Mouse (Mus musculus) ovary, postnatal 14 days (tissue): Measurements from ENCODE around the gene Siglecf.
A peak's percentile ranks its signal among the peaks of the same experiment; 100 is the strongest.
"Not testable (repeated sequence)": the region's sequence is repeated elsewhere in the genome, so short reads cannot be mapped to it uniquely, and the experiment has no call there.

Experiments used
- DNase-seq: peaks from one replicate; pipeline ENCODE4 v3.0.0; 2022; ENCODE audit warnings: low spot score

Siglecf gene

DNA sequence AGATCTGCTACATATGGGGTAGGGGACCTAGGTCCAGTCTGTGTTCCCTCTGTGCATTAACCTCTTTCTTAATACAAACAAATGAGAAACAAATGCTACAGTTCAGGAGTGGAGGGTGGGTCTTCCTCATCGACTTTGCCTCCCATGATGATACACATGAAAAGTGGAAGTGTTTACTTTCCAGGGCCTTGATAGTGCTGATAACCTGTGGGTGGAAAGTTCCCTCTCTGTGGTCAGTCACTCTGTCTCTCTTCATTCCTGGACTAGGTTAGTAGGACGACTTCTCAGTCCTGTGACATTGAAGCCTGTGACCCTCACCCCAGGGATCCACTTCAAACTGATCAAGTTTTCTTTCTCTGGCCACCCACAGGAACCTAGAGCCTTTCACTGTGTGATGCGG, at the start of gene Siglecf:
Siglecf (plus strand) TSS at position 188 of the 400 bp plus-strand sequence.
- DNase-seq, result no peak

DNA sequence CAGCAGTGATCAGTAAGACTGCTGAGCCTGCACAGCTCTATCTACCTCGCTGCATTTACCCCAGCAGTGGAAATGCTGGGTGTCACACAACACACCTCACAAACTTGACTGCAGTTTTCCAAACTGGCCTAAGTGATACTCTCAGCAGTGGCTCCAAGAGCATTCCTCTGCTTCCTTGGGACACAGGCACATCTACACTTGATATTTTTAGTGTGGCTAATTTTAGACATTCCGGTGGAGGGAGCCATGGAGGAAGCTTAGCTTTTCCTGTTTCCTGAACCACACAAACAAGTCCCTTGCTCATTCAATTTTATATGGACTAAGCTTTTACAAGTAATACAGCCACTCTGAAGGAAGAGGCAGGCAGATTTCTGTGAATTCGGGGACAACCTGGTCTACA, 45.9 kb upstream of the Siglecf start:
- no peak for DNase-seq

DNA sequence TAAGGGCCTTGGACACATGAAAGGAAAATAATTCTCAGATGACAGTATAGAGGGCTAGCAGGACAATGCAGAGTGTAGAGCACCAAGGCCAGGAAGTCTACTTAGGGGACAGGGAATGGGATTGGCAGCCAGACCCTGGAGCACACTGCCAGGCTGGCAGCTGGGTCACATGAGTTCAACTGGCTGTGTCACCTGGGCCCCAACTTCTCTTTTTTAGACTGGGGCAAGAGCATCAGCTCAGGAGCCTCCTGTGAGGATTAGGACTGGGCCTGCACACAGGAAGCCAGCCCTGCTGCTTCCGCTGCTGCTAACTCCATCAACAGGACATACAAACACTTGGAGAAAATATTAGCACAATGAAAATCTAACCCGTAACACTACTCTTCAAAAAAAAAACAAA, 42.1 kb upstream of the Siglecf start:
- no peak for DNase-seq

DNA sequence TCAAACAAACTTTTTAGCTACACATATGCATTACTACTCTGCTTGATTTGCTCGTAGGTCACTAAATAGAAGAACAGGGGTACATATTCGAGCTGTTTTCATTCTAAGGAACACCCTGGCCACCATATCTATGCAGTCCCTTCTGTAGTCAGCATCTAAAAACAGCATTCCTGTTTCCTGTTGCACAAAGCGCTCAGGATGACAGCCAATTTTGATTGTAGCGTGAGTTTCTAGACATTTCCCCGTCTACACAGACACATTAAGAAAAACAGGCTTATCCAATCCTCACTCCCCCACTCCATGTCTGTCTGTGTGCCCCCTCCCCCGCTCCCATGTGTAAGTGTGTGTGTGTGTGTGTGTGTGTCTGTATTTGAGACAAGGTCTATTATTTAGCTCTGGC, 39.5 kb upstream of the Siglecf start:
- no peak for DNase-seq

DNA sequence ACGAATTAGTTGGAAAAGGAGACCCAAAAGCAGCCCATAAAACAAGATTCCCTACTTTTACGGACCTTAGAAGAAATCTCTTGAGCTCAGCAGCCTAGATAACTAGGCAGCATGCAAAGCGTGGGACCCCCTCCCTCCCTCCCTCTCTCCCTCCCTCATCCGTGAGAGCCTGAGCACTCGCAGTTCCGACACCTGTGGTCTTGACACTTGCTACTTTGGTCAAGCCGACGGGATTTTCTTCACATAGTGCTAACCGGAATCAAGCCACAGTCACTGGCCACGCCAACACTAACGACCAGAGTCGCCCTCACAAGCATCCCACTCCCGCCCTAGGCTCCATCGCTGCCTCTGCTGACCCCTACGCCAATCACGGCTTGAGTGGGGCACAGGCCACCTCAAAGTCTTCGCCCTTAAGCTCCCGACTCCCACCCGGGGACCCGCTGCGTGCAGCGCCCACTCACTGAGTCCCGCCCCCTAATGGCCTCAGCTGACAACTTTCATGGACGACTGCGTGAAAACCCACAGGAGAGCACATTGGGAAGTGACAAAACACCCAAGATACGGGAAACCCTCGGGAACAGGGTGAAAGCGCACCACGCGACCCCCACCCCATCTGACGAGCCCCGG, 38.6 kb upstream of the Siglecf start:
- no peak for DNase-seq

DNA sequence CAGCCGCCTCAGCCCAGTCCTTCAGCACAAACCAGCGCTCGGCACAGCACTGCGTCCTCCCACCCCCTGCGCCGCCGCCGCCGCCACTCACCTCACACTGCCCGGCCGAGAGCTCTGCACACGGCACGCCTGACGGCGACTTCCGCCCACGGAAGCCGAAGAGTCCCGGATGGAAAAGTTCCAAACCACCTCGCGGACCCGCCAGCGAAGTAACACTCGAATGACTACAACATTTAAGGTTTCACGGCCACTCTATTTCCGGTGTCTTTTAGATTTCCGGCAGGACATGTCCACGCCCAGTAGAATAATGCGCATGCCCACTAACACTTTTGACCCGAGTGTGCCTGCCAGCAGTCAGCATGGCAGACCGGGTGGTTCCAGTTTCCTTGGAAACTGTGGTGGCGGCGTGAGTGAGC, 38.1 kb upstream of the Siglecf start, which contains the start of gene Zfp715:
Zfp715 (minus strand) TSS at position 282 of the 416 bp plus-strand sequence.
- peak; percentile 88 for DNase-seq

DNA sequence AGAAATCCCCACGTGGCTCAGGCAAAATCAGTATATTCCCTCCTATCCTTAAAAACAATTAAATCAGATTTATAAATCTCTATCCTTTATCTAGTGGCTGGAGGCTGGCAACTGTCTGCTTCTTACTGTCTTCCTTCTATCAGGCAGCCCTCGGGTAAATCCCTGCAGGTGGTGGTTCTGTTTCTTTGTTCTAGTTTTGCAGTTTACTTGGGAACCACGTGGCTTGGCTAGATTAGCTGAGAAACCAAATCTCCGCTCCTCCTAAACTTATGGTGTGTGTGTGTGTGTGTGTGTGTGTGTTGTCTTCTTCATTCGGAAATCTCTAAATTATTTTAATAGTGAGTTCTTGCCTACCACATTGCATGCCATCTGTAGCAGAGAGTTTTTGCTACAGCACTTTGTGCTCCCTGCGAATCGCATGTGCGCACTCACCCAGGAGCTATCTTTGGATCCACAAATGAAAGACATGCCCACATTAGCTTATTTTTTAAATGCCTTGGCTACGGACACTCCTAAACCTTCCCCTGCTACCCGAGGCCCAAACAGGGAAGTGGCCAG, 24.8 kb upstream of the Siglecf start:
- no peak for DNase-seq

DNA sequence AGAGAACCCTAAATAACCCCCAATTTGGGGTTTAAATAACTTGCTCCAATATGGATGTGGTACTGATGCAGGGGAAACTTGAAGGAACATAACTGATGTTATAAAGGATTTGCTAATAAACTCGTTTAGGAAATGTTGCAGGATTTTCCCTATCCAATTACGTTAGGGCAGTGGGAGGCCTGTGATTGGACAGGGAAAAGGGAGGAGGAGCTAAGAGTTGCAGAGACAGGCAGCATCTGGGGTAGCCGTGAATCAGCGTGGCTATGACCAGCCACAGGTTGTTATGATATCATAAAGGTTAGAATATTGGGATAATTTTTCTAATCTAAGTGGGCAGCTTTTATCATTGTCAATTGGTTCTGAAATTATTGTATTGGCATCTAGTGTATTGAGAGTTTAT, 23.0 kb upstream of the Siglecf start:
- no peak for DNase-seq

DNA sequence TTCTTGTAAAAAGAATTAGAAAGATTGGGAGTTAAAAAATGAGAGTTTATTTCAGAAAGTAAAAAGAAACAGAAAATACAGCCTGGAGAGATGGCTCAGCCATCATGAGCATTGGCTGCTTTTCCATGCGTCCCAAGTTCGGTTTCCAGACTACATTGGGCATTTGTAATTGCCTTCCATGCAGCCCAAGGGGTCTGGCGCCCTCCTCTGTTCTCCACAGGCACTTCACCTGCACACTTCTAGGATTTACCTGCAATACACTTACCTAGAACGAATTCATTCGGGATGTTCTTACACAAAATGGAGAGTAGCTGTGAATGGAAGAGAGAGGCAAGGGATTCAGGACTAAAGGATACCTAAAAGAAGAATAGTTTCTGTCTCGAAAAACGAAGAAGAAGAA, 17.9 kb upstream of the Siglecf start:
- peak; percentile 6 for DNase-seq

DNA sequence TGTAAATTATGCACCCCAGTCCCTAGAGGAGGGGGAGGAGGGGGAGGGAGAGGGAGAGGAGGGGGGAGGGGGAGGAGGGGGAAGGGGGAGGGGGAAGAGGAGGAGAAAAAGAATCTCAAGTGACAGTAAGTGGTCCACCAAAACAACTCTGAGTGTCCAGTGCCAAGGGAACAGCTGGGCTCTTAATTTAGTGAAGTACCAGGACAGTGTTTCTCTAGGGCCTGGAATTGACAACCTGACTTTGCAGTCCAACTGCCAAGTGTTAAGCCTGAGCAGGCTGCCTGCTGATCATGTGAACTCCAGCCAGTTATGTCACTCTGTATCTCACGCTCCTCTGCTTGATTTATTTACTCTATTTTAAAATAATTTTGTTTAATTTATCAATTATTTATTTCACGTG, 17.2 kb upstream of the Siglecf start:
- no peak for DNase-seq

DNA sequence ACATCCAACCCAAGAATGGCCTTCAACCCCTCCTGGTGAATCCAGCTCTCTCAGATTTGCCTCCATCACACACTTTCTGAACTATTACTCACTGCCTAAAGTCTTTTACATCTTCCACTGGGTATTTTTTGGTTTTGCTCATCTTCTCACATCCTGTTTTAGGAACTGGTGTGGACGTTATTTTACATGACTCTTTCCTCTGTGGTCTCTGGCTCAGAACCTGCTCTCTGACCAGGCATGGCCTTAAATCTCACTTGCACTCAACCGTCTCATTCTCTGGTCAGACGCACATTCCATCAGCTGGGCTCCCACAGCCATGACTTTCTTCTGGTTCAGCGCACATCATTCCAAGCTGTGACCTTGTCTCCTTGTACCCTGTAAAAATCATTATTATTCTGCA, 10.4 kb upstream of the Siglecf start:
- no peak for DNase-seq

DNA sequence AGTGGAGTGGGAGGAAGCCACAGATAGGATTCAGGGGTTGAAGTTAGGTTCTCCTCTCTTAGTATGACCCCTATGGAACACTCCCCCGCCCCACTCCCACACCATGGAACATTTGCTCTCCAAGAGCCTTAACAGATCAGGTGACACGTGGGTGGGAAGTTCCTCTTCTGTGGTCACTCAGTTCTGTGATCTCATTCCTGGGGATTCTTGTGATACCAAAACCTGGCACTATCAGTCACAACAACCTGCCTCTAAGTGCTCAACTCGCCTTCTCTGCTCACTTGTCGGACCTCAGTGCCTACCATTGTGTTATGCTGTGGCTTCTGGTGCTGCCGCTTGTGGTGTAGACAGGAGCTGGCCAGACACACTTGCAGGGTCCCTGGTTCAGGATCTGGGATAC, 8.0 kb upstream of the Siglecf start:
- DNase-seq, result no peak

DNA sequence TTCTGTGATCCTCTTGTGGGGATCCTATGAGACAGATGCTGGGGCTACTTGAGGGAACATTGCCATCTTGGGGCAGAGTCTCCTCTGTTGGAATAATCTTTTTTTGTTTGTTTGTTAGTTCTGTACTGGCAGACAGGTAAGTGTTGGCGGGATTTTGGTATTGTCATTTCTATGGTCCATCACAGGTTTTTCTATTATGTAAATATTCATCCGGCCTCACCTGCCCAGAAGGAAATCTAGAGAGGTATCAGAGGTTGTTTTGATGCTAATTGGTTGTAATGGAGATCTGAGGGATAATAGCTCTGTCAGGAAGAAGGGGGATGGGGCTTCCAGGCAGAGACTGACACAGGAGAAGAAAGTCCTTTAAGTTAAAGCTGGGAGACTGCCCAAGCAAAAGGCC, 7.1 kb upstream of the Siglecf start:
- DNase-seq, result no peak

DNA sequence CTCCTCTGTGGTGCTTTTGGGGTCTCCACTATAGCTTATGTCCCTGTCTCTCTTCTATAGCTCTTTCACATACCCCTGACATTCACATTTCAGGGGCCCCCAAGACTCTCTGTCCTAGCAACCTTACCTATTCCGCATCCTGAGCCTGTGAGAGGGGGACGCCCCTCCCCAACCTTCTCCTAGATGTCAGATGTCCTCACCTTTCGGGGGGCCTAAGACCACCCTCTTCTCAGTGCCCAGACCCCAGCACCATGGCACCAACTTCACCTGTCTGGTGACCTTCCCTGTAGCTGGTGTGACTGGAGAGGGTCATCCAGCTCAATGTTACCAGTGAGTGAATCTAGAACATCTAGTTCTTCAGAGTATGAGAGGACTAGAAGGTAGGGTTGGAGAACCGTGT, 6.7 kb upstream of the Siglecf start:
- DNase-seq, result no peak

DNA sequence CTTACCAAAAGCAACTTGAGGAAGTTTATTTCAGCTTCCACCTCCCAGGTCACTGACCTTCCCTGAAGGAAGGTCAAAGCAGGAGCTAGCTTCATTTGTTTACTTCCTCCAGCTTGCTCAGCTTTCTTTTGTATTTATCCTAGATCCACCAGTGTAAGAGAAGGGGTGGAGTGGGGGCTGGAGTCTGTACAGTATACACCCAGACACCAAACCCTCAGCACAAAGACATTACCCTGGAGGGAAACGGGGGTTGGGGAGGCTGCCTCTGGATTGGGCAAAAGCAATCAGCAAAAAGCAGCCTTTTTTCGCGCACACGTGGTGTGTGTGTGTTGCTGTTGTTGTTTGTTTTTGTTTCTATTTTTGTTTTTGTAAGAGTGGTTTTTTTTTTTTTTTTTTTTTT, 5.0 kb upstream of the Siglecf start:
- DNase-seq, result no peak

DNA sequence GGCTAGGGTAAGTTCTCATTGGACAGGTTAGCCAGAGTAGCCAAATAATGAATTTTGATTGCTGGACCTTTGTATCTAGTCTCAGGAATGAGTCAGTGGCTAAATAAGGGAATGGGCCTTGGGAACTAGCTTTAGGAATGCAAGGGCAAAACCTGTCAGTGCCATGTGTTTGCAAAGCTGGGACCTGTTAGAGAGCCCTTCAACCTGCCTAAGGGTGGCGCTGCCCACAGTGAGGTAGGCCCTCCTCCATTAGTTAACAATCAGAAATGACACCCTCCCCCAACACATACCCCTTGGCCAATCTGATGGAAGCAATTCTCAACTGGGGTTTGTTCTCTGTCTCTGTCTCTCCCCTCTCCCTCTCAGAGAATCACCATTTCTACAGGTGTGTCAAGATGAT, 4.6 kb upstream of the Siglecf start:
- DNase-seq, result no peak

DNA sequence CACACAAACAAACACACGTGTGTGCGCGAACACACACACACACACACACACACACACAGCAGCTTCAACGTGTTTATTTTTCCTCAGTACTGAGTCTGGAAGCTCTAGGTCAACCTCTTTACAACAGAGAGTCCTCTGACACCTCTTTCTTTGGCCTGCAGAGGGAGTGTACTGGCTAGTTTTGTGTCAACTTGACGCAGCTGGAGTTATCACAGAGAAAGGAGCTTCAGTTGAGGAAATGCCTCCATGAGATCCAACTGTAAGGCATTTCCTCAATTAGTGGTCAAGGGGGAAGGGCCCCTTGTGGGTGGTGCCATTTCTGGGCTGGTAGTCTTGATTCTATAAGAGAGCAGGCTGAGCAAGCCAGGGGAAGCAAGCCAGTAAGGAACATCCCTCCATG, 1.5 kb upstream of the Siglecf start:
- DNase-seq, result not testable (repeated sequence)

DNA sequence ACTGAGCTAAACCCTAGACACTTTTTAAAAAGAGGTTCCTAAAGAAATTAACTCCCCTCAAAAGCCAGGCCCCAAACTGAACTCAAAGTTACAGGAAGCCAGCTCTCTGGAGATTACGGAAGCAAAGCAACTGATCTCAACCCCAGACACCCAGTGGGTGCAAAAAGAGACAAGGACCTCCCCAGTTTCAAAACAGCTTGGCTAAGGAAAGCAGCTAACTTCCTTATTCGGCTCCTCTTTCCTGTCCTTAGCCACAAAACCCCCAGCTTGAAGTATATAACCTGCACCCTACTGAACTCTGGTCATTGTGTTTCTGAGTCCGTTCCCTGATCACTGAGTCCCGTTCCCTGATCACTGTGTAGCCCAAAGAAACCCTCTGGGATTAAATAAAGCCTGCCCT, 2.0 kb downstream of the Siglecf start:
- no peak for DNase-seq

DNA sequence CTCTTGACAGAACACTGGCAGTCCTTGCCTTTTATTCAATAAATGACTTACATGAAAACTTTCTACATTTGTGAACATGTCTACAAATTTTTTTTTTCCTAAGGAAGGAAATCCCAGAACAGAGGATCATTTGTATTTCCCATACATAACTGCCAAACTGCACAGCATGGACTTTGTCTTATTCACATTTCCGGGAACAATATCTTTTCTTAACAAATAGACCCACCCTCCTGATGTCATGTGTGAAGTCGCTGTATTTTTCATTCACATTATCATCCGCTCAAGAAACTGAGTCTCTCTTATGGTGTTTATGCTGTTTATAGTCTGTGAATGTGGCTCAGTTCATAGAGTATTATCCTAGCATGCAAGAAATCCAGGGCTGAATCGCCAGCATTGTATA, 2.6 kb downstream of the Siglecf start:
- no peak for DNase-seq

DNA sequence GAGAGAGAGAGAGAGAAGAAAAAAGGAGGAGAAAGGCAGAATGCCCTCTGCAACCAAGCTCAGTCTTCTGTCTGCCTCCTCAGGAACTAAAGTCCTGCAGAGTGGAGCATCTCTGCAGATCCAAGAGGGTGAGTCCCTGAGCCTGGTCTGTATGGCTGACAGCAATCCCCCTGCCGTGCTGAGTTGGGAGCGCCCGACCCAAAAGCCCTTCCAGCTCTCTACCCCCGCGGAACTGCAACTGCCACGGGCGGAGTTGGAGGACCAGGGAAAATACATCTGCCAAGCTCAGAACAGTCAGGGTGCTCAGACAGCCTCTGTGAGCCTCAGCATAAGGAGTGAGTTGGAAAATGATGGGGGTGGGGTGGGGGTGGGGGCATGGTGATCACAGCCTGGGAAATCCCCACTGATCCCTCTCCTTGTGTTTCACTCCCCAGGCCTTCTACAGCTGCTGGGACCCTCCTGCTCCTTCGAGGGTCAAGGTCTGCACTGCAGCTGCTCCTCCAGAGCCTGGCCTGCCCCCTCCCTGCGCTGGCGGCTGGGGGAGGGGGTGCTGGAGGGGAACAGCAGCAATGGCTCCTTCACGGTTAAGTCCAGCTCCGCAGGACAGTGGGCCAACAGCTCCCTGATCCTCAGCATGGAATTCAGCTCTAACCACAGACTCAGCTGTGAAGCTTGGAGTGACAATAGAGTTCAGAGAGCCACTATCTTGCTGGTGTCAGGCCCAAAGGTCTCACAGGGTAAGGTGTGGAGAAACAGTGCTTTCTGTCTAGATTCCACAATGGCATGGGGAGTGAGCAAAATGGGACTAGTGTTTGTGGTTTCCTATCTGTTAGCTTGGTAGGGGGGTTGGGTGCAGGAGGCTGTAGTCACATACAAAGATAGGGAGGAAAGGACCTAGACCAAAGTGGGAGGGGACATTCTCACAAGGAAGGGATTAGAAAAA, 4.0 kb downstream of the Siglecf start:
- no peak for DNase-seq

DNA sequence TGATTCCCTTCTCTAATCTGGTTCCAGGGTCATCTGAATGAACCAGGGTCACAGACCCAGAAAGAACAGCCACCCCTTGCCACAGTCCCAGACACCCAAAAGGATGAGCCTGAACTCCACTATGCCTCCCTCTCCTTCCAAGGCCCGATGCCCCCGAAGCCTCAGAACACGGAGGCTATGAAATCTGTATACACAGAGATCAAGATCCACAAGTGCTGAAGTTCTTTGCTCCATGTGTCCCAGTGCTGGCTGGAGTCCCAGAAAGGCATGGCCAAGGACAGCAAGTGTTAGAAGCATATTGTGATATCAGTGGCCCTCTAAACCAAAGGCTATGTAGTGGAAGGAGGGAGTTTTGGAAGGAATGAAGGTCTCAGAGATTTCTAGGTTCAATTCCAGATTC, 7.4 kb downstream of the Siglecf start:
- no peak for DNase-seq

DNA sequence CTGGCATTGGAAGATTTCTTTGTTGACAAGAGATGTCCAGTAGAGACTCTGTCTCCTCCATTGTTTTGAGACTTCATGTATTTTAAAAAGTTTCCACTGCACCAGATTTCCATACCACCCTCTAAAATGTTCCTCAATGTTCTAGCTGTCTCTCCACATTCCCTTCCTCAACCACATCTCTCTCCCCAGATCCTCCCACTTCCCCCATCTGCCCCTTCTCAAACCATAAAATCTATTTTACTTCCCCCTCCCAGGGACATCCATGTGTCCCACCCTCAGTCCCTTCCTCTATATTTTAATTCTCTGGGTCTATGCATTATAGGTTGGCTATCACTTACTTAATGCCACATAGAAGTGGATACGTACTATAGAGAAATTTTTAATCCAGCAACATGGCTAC, 10.3 kb downstream of the Siglecf start:
- no peak for DNase-seq

DNA sequence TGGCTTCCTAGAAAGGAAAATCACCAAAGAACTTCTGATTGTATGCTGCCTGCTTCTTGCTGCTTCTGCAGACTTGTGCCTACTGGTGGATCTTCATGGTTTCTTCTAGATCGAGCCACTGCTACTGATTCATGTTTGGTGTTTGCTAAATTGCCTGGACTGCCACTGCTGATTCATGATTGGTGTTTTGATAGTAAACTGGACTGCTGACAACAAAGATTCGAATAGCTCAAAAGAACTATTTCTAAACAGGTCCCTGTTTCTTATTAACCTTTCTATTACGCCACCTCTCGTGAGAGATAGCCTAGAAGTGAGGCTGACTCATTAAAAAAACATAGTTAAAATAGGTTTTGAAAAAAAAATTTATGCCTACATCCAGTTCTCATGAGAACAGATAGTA, 10.9 kb downstream of the Siglecf start:
- DNase-seq, result no peak
